Mouse (Mus musculus): ENCODE results near the gene Spopl.

- no peak for TF ChIP-seq CTCF (IDR thresholded peaks at IDR 0.05; ENCODE audit: low read depth)
- no peak for TF ChIP-seq EP300 (IDR thresholded peaks at IDR 0.05; ENCODE audit: low read depth)
Observed at GRCm38 (mm10) chr2:23617989-23618388, 46.1 kb upstream of the Spopl start.

Measured in heart, postnatal 0 days (tissue).